Comparison of ENCODE assay signal across 9 mouse cellular contexts in the genomic region with DNA sequence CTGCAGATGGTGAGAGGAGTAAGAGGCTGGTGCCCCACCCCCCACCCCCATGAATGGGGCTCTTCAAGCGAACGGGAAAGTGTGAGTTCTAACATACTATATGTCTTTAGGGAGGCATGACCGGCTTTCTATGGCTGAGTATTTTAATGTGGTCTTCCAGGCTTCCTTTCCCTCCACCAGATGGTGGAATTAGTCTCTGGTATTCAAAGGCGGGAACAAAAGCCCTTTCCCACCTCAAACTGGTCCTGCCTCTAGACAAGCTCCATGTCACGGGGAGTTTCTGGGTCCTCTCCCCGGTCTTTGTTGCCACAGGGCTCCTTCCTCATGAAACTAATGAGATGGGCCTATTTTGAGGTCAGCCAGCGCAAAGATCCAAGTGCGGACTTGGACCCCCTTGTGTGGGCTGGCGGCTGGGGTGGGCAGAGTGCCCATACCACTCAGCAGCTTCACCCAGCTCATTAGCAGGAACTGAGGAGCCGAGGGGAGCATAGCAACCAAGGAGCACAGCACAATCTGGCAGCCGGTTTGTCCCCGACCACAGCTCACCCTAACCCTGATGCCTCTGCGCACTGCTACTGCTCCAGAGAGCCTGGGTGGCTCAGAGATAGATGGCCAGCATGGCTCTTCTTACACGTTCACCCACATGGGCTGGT. TPM values are rescaled to one million over a fixed set of nuclear protein-coding genes. Genes with fewer than 3 reads are reported as not detected.
DNase-seq lines count a peak whose midpoint lies in the region; ATAC-seq and TF ChIP-seq lines count a peak whose summit lies in the region.
"Had no signal": no experiment of that assay in that cellular context is flagged by ENCODE, and none has a peak within 500 bp of the region (broad histone marks: within the 10 kb centered on the region; RNA-seq: fewer than 3 reads in every experiment).

No protein-coding gene starts in this region.

- H3K36me3 ChIP-seq in embryonic facial prominence, embryonic 13.5 days: no peaks in the 10 kb centered on the region
- H3K36me3 ChIP-seq in midbrain, postnatal 0 days (ENCODE audit: insufficient read depth, low read length): no peaks in the 10 kb centered on the region

- 41% methylated on average over 14 of the region's 14 CpGs for WGBS in embryonic facial prominence, embryonic 13.5 days
- 23% methylated on average over 14 of the region's 14 CpGs for WGBS in midbrain, postnatal 0 days

- peak; percentile 39 for TF ChIP-seq CTCF in midbrain, postnatal 0 days (IDR thresholded peaks at IDR 0.05)

- H3K27ac ChIP-seq in embryonic facial prominence, embryonic 13.5 days: peak overlapping the region; percentile 69; the same call in 1 of the 2 replicates
- H3K27ac ChIP-seq in midbrain, postnatal 0 days (ENCODE audit: low read depth, low read length): no peak overlapping the region
- H3K27ac ChIP-seq: macrophage had no signal

- no peak for ATAC-seq in embryonic facial prominence, embryonic 13.5 days (ENCODE audit: insufficient number of reproducible peaks, insufficient read depth, low FRiP score, low TSS enrichment, low read depth)
- ATAC-seq in midbrain, postnatal 0 days (ENCODE audit: low FRiP score): peak; percentile 67; the same call in 1 of the 2 replicates
- no peak for ATAC-seq in CD4-positive, CD25-positive, alpha-beta regulatory T cell, adult 4 months

- H3K9me3 ChIP-seq in embryonic facial prominence, embryonic 13.5 days: no peaks in the 10 kb centered on the region
- no peaks in the 10 kb centered on the region for H3K9me3 ChIP-seq in midbrain, postnatal 0 days (ENCODE audit: low read length)

- no peak overlapping the region for H3K4me3 ChIP-seq in embryonic facial prominence, embryonic 13.5 days
- no peak overlapping the region for H3K4me3 ChIP-seq in midbrain, postnatal 0 days (ENCODE audit: low read depth, low read length)

- H3K27me3 ChIP-seq in embryonic facial prominence, embryonic 13.5 days: no peaks in the 10 kb centered on the region
- H3K27me3 ChIP-seq in midbrain, postnatal 0 days (ENCODE audit: insufficient read depth, low read length): no peaks in the 10 kb centered on the region

- H3K4me1 ChIP-seq in embryonic facial prominence, embryonic 13.5 days: peaks cover 41% of the 10 kb centered on the region
- H3K4me1 ChIP-seq in midbrain, postnatal 0 days (ENCODE audit: insufficient read depth, low read length): peaks cover 6% of the 10 kb centered on the region

- peak; percentile 37 to 53 for DNase-seq in frontal cortex, postnatal 36 days (ENCODE audit: low spot score in 2 of 2)
- DNase-seq in layer of hippocampus, adult 8-10 months (ENCODE audit: low spot score in 2 of 2): peak; percentile 55 to 73
- DNase-seq in midbrain, postnatal 0 days (ENCODE audit: low spot score): peak; percentile 69
- no peak for DNase-seq in urinary bladder, postnatal 10 days (ENCODE audit: low spot score)
- no peak for DNase-seq in B cell, adult 2 months
- no peak for DNase-seq in urinary bladder, adult 2 months (ENCODE audit: low spot score)

- H3K9ac ChIP-seq in embryonic facial prominence, embryonic 13.5 days: peak overlapping the region; percentile 36; the same call in 1 of the 2 replicates
- H3K9ac ChIP-seq in midbrain, postnatal 0 days (replicated peaks; ENCODE audit: low read length, poor library complexity, severe bottlenecking): no peak overlapping the region

- peak overlapping the region; percentile 9; the same call in 1 of the 2 replicates for H3K4me2 ChIP-seq in embryonic facial prominence, embryonic 13.5 days
- 0 out of 2 replicates have a peak overlapping the region, but pooled peaks have one; percentile 4 for H3K4me2 ChIP-seq in midbrain, postnatal 0 days (ENCODE audit: low read depth, low read length, poor library complexity, severe bottlenecking)

RNA-seq across cellular contexts. Expression of gene Celsr1, which starts 39.5 kb away (rescaled TPM):
- 2.9 and 3.1 TPM in 2 replicates for polyA plus RNA-seq in embryonic facial prominence, embryonic 13.5 days (2015; fragmentation: Nextera tagmentation; extraction: Ambion mirVana)
- 1 to 10 TPM; 6.0 to 7.0 (median 6.6) TPM for total RNA-seq in layer of hippocampus, adult 8-10 months (2022)
- 13.7 and 15.0 TPM in 2 replicates for total RNA-seq in midbrain, postnatal 0 days (2014; rRNA removed)
- 0.60 and 0.79 TPM in 2 replicates for polyA plus RNA-seq in midbrain, postnatal 0 days (2015; fragmentation: Nextera tagmentation; extraction: Ambion mirVana)
- polyA plus RNA-seq in urinary bladder, adult 2 months (2012; rRNA removed): 0.80 and 1.0 TPM in 2 replicates
- polyA plus RNA-seq in CD4-positive, CD25-positive, alpha-beta regulatory T cell, adult 4 months (2017; shearing (Covaris generic)): 1 to 10 TPM; 3.3 to 3.8 TPM
- polyA plus RNA-seq: macrophage had no signal

Comparison
In these comparisons a context has a peak if more than half of its experiments do, and no peak if none do; other contexts are left out.
1. DNase-seq: peak in frontal cortex, postnatal 36 days (2 of 2), layer of hippocampus, adult 8-10 months (2 of 2) and midbrain, postnatal 0 days (single experiment); none in urinary bladder, postnatal 10 days (single experiment), B cell, adult 2 months (0 of 2) and urinary bladder, adult 2 months (single experiment).